Mouse (Mus musculus): Measurements from ENCODE around the gene Trim71. TPM values are rescaled to one million over a fixed set of nuclear protein-coding genes. Genes with fewer than 3 reads are reported as not detected.

Trim71 gene
- polyA plus RNA-seq, 1 experiment: 0.78 TPM

DNA sequence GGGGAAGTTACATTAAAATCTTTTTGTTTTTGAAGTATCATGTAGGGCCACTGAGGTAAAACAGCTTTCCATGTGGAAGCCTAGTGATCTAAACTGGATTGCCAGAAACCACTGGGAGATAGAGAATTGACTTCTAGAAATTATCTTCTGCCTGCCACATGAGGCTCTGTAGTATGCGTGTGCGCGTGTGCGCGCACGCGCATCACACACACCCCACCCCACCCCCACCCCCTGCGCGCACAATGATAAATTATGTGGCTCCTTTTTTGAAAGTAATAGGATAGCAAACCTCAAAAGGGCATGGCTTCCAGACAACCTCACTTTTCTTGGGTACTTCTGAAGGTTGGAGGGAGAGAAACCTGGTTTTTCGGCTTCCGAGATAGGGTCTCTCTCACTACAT is 62.3 kb downstream of the Trim71 start:
- Histone ChIP-seq H3K27ac (ENCODE audit: control insufficient read depth, insufficient read depth, low read depth, low read length) (no peak overlapping the region), H3K4me1 (ENCODE audit: control insufficient read depth, insufficient read depth, low read length) (peaks cover 14% of the 10 kb centered on the region), H3K36me3 (ENCODE audit: control insufficient read depth, insufficient read depth, low read length) (no peaks in the 10 kb centered on the region), H3K4me3 (ENCODE audit: control insufficient read depth, low read depth, low read length) (no peak overlapping the region), H3K27me3 (ENCODE audit: control insufficient read depth, insufficient read depth, low read length) (no peaks in the 10 kb centered on the region)
- no peak for TF ChIP-seq POLR2A (IDR thresholded peaks at IDR 0.05; ENCODE audit: control insufficient read depth, low read depth, low read length)
- TF ChIP-seq CTCF (IDR thresholded peaks at IDR 0.05; ENCODE audit: control insufficient read depth, insufficient read depth, insufficient replicate concordance, low read depth, low read length): no peak

DNA sequence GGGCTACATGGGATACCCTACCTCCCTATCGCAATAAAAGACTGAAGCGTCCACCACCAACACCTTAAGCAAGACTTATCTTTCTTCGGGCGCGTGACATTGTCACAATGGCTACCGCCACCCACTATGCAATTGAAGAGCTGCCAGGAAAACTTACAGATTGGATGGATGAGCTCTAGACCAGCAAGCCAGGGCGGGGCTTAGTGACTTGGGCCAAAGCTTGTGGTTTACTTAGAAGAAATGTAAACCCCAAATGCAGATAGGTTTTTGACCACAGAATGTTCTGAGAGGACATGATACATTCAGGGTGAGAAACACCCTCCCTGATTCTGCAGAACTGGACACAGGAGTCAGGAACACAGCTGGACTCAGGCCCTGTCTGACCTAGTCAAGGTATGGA is 63.1 kb downstream of the Trim71 start:
- H3K27ac ChIP-seq (ENCODE audit: control insufficient read depth, insufficient read depth, low read depth, low read length): no peak overlapping the region; the same call in 1 of the 2 replicates
- H3K4me1 ChIP-seq (ENCODE audit: control insufficient read depth, insufficient read depth, low read length): peaks cover 14% of the 10 kb centered on the region
- H3K27me3 ChIP-seq (ENCODE audit: control insufficient read depth, insufficient read depth, low read length): no peaks in the 10 kb centered on the region
- no peaks in the 10 kb centered on the region for H3K36me3 ChIP-seq (ENCODE audit: control insufficient read depth, insufficient read depth, low read length)
- no peak for TF ChIP-seq CTCF (IDR thresholded peaks at IDR 0.05; ENCODE audit: control insufficient read depth, insufficient read depth, insufficient replicate concordance, low read depth, low read length)
- TF ChIP-seq POLR2A (IDR thresholded peaks at IDR 0.05; ENCODE audit: control insufficient read depth, low read depth, low read length): no peak
- H3K4me3 ChIP-seq (ENCODE audit: control insufficient read depth, low read depth, low read length): peak overlapping the region; percentile 92

DNA sequence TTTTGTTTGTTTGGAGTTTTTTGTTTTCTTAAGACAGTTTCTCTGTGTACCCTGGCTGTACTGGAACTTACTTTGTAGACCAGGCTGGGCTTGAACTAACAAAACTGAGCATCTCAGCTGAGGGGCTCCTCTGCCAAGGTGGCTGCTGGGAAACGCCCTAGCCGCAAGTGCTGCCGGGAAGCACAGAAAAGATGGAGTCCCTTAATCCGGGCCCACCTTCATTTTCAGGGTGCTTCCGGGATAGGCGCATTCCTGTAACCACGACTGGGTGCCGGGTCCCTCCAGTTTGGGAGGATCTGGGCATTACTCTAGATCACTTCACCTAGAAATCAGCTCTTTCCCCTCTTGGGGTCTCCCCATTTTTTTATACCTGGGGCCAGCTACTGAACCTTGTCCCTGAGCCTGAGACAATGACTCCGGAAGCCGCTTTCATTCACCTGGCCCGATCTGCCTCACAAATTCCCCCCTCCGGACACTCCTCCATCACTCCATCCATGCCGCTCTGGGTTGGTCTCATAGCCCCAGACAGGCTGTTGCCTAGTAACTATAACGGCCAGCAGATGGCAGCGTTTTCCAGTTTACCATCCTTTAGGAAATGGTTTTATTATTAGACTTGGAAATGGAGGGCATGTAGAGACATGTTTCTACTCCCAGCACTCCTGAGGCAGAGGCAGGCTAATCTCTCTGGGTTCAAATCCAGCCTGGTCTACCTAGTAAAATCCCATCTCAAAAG is 64.2 kb downstream of the Trim71 start:
- H3K4me1 ChIP-seq (ENCODE audit: control insufficient read depth, insufficient read depth, low read length): peaks cover 14% of the 10 kb centered on the region

DNA sequence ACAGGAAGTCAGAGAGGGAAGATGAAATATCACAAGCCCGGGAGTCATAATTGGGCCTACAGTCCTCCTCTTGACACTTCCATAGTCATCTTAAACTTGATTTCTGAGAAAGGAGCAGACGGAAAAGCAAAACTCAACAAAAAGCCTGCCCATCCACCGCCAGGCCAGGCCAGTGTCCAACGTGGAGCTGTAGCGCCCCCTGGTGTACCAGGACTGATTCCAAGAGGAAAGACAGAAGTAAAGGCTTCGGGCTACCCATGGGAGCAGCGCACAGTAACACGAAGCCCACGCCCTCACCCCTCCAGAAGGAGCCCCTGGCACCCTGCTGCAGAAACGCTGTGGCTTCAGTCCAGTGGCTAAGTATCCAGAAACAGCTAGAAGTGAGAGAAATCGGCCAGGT is 66.0 kb downstream of the Trim71 start:
- TF ChIP-seq CTCF (IDR thresholded peaks at IDR 0.05; ENCODE audit: control insufficient read depth, insufficient read depth, insufficient replicate concordance, low read depth, low read length) (peak; percentile 92), POLR2A (IDR thresholded peaks at IDR 0.05; ENCODE audit: control insufficient read depth, low read depth, low read length) (no peak)

More for the DNA sequence above, 64.2 kb downstream of the Trim71 start:
- no peaks in the 10 kb centered on the region for H3K27me3 ChIP-seq (ENCODE audit: control insufficient read depth, insufficient read depth, low read length)
- TF ChIP-seq POLR2A (IDR thresholded peaks at IDR 0.05; ENCODE audit: control insufficient read depth, low read depth, low read length): peak; percentile 68; the same call in 1 of the 2 replicates
- TF ChIP-seq CTCF (IDR thresholded peaks at IDR 0.05; ENCODE audit: control insufficient read depth, insufficient read depth, insufficient replicate concordance, low read depth, low read length): peak; percentile 46; the same call in 1 of the 2 replicates
- H3K4me3 ChIP-seq (ENCODE audit: control insufficient read depth, low read depth, low read length): peak overlapping the region; percentile 92
- peak overlapping the region; percentile 91 for H3K27ac ChIP-seq (ENCODE audit: control insufficient read depth, insufficient read depth, low read depth, low read length)
- no peaks in the 10 kb centered on the region for H3K36me3 ChIP-seq (ENCODE audit: control insufficient read depth, insufficient read depth, low read length)

DNA sequence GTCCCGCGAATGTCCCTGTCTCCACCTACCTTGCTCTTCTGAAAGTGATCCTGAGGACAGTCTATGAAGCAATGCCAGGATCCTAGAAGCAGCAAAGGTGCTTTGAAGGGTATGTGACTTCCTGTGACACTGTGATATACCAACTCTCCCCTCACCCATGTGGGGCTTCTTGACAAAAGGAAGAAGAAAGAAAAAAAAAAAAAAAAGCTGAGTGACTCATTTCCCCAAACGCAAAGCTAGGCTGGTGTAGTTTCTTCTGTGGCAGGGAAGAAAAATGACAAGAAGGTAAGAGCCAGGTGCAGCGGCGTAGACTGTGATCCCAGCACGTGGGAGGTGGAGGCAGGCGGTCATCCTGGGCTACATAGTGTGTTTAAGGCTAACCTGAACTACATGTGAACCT is 67.7 kb downstream of the Trim71 start:
- H3K36me3 ChIP-seq (ENCODE audit: control insufficient read depth, insufficient read depth, low read length): no peaks in the 10 kb centered on the region
- H3K27ac ChIP-seq (ENCODE audit: control insufficient read depth, insufficient read depth, low read depth, low read length): no peak overlapping the region
- H3K4me1 ChIP-seq (ENCODE audit: control insufficient read depth, insufficient read depth, low read length): peaks cover 14% of the 10 kb centered on the region
- no peak overlapping the region for H3K4me3 ChIP-seq (ENCODE audit: control insufficient read depth, low read depth, low read length)
- H3K27me3 ChIP-seq (ENCODE audit: control insufficient read depth, insufficient read depth, low read length): no peaks in the 10 kb centered on the region
- TF ChIP-seq CTCF (IDR thresholded peaks at IDR 0.05; ENCODE audit: control insufficient read depth, insufficient read depth, insufficient replicate concordance, low read depth, low read length) (no peak), POLR2A (IDR thresholded peaks at IDR 0.05; ENCODE audit: control insufficient read depth, low read depth, low read length) (no peak)

More for the DNA sequence above, 66.0 kb downstream of the Trim71 start:
- H3K36me3 ChIP-seq (ENCODE audit: control insufficient read depth, insufficient read depth, low read length): no peaks in the 10 kb centered on the region
- H3K27ac ChIP-seq (ENCODE audit: control insufficient read depth, insufficient read depth, low read depth, low read length): no peak overlapping the region
- H3K4me1 ChIP-seq (ENCODE audit: control insufficient read depth, insufficient read depth, low read length): peaks cover 14% of the 10 kb centered on the region
- H3K27me3 ChIP-seq (ENCODE audit: control insufficient read depth, insufficient read depth, low read length): no peaks in the 10 kb centered on the region
- peak overlapping the region; percentile 55 for H3K4me3 ChIP-seq (ENCODE audit: control insufficient read depth, low read depth, low read length)

DNA sequence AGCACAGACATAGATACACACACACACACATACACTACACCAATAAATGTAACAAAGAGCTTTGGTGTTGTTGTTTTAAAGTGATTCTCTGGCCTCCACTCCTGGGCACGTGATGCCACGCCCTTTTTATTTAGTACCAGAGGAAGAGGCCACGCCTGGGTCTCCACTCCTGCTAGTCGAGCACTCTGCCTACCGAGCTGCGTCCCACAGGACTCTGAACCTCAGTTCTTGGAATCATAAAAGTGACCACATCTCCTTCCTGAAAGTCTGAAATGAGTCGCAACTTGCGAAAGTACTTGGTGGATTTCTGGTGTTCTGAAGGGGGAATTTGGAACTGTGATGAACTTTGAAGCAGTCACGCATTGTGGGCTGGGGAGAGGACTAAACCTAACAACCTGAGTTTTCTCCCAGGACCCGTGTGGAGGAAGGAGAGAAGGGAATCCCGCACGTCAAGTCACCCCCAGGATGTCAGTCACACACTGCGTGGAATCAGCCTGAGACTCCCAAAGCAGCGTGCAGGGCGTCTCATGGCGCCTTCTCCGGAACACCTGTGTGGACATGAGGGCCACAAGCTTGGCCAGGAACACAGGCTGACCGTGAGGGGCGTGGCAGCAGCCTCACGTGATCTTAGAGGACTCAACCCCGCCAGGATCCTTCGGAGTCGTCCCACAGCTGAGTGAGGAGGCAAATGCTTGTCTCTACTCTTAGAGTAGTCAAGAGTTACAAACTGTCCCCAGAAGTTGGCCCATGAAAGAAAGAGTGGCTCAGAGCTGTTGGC is 76.5 kb downstream of the Trim71 start:
- Histone ChIP-seq H3K27ac (ENCODE audit: control insufficient read depth, insufficient read depth, low read depth, low read length) (no peak overlapping the region), H3K4me3 (ENCODE audit: control insufficient read depth, low read depth, low read length) (no peak overlapping the region), H3K4me1 (ENCODE audit: control insufficient read depth, insufficient read depth, low read length) (peaks cover 2% of the 10 kb centered on the region; the same call in 1 of the 2 replicates), H3K36me3 (ENCODE audit: control insufficient read depth, insufficient read depth, low read length) (no peaks in the 10 kb centered on the region), H3K27me3 (ENCODE audit: control insufficient read depth, insufficient read depth, low read length) (no peaks in the 10 kb centered on the region)
- no peak for TF ChIP-seq CTCF (IDR thresholded peaks at IDR 0.05; ENCODE audit: control insufficient read depth, insufficient read depth, insufficient replicate concordance, low read depth, low read length)
- no peak for TF ChIP-seq POLR2A (IDR thresholded peaks at IDR 0.05; ENCODE audit: control insufficient read depth, low read depth, low read length)

DNA sequence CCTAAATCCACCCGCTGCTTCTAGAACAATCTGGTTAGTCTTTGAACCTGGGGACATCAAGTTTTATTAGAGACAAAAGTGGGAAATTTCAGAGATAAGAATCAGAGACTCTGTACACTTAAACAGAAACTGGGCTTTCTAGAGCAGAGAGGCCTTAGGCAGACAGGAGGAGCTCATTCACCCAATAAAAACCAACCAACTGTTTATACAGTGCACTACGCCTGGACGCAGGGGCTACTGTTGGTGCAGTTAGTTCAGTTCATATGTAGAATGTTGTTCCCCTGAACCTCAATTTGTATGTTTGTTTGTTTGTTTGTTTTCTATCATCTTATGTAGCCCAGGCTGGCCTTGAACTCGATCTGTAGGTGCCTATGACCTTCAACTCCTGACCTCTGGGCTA is 77.4 kb downstream of the Trim71 start:
- Histone ChIP-seq H3K27ac (ENCODE audit: control insufficient read depth, insufficient read depth, low read depth, low read length) (no peak overlapping the region), H3K36me3 (ENCODE audit: control insufficient read depth, insufficient read depth, low read length) (no peaks in the 10 kb centered on the region), H3K27me3 (ENCODE audit: control insufficient read depth, insufficient read depth, low read length) (no peaks in the 10 kb centered on the region), H3K4me3 (ENCODE audit: control insufficient read depth, low read depth, low read length) (no peak overlapping the region), H3K4me1 (ENCODE audit: control insufficient read depth, insufficient read depth, low read length) (peaks cover 2% of the 10 kb centered on the region; the same call in 1 of the 2 replicates)
- TF ChIP-seq CTCF (IDR thresholded peaks at IDR 0.05; ENCODE audit: control insufficient read depth, insufficient read depth, insufficient replicate concordance, low read depth, low read length) (no peak), POLR2A (IDR thresholded peaks at IDR 0.05; ENCODE audit: control insufficient read depth, low read depth, low read length) (no peak)
